Mouse (Mus musculus) lung, postnatal 0 days (tissue): ENCODE results near the gene Trappc2l.

Source experiments
- CTCF ChIP-seq: IDR thresholded peaks from 2 replicates; pipeline ENCODE4 v1.5.1; 2016; ENCODE audit warnings: antibody characterized with exemption, mild to moderate bottlenecking
- EP300 ChIP-seq: IDR thresholded peaks from 2 replicates; pipeline ENCODE4 v1.6.1; 2016; ENCODE audit warnings: antibody characterized with exemption, mild to moderate bottlenecking, control low read depth

- TF ChIP-seq EP300 (no peak), CTCF (no peak)
Observed at GRCm38 (mm10) chr8:122606810-122607209, 4.6 kb upstream of the Trappc2l start.
